Mouse (Mus musculus): ENCODE results near the gene Rps3.

The Rps3 gene

DNA sequence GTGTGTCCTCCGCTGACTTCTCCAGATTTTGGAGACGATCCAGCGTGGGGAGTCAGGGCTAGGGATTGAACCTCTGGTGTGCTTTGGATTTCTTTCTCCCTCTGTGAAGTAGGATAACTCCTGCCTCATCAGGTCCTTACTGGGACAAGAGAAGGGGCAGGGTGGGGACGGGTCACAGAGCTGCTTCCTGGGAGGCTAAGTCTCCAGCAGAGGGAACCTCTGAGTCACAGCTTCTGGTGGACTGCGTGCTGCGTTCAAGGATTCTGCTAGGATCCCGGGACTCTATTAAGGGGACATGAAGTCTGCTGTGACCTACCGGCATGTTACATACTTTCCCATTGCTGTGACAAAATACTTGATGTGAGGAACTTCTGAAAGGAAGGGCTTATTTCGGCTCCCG is 44.7 kb downstream of the Rps3 start:
- DNase-seq = no peak

DNA sequence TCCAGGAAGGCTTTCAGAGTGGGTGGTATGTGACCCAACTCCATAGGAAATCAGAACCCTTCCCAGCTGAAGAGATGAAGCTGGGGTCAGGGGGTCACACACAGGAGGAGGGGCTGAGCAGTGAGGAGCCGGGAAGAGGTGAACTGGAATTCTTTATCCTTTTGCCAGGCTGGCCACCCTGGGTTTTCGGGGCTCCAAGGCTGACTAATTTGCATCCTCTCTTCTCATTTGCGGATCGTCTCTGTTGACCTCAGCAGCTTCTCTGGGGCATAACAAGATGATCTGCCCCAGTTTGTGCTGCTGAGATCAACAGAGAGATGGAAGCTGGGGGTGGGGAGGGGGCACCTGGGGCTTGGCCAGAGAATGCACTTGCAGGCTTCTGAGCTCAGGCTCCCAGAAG is 47.0 kb downstream of the Rps3 start:
- DNase-seq = no peak

- DNase-seq = no peak
Measured at GRCm38 (mm10) chr7:99434672-99435250, 48.8 kb downstream of the Rps3 start.

GRCm38 (mm10) chr7:99432863-99433262 is 50.7 kb downstream of the Rps3 start:
- no peak for DNase-seq

GRCm38 (mm10) chr7:99432248-99432647 is 51.3 kb downstream of the Rps3 start:
- DNase-seq = no peak

- no peak for DNase-seq
Measured at GRCm38 (mm10) chr7:99430246-99430645, 53.3 kb downstream of the Rps3 start.

- no peak for DNase-seq
Measured at GRCm38 (mm10) chr7:99429786-99430185, 53.8 kb downstream of the Rps3 start.

DNA sequence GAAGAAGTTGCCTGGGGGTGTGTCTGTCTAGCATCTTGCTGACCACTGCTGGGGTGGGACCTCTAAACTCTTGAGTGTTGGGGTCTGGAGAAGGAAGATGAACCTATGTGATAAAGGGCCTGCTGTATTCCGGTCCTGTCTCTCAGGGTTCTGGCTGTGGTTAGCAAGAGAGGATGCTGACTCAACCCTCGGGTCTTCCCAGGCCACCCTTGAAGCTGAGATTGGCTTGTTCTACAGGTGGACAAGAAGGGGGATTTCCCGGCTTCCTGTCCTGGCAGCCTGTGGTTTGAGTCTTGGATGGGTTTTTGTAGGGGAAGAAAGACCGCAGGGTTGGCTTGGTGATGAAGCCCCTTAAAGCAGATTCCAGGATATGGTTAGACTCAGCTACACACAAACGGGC is 54.7 kb downstream of the Rps3 start:
- no peak for DNase-seq

- no peak for DNase-seq
Measured at GRCm38 (mm10) chr7:99427987-99428386, 55.6 kb downstream of the Rps3 start.
